In genomic region chr15:100457340-100457739, GRCm38 (mm10) we compare ENCODE assay signal across 8 mouse cellular contexts. TPM values are rescaled to one million over a fixed set of nuclear protein-coding genes. Genes with fewer than 3 reads are reported as not detected.
DNase-seq lines count a peak whose midpoint lies in the region; ATAC-seq and TF ChIP-seq lines count a peak whose summit lies in the region.

No protein-coding gene starts in this region.

- no peaks in the 10 kb centered on the region for H3K27me3 ChIP-seq in cerebellum, adult 2 months (ENCODE audit: control insufficient read depth, insufficient read depth, low read length)
- H3K27me3 ChIP-seq in hindbrain, embryonic 15.5 days = no peaks in the 10 kb centered on the region
- H3K27me3 ChIP-seq in limb, embryonic 10.5 days (ENCODE audit: low read depth, poor library complexity, severe bottlenecking) = peaks cover 19% of the 10 kb centered on the region; the same call in 1 of the 2 replicates
- no peaks in the 10 kb centered on the region for H3K27me3 ChIP-seq in midbrain, embryonic 14.5 days (ENCODE audit: control insufficient read depth, insufficient read depth, low read length)

- H3K4me2 ChIP-seq in hindbrain, embryonic 15.5 days = peak overlapping the region; percentile 26
- no peak overlapping the region for H3K4me2 ChIP-seq in midbrain, embryonic 14.5 days (ENCODE audit: low read length)

- H3K27ac ChIP-seq in cerebellum, adult 2 months (ENCODE audit: insufficient read depth, low read length) = no peak overlapping the region
- no peak overlapping the region for H3K27ac ChIP-seq in hindbrain, embryonic 15.5 days (replicated peaks)
- no peak overlapping the region for H3K27ac ChIP-seq in limb, embryonic 10.5 days
- no peak overlapping the region for H3K27ac ChIP-seq in midbrain, embryonic 14.5 days (replicated peaks; ENCODE audit: low read depth, low read length)

- no peaks in the 10 kb centered on the region for H3K4me1 ChIP-seq in cerebellum, adult 2 months (ENCODE audit: control insufficient read depth, insufficient read depth, low read length)
- no peaks in the 10 kb centered on the region; the same call in 1 of the 2 replicates for H3K4me1 ChIP-seq in hindbrain, embryonic 15.5 days (replicated peaks)
- peaks cover 18% of the 10 kb centered on the region; the same call in 1 of the 2 replicates for H3K4me1 ChIP-seq in limb, embryonic 10.5 days
- no peaks in the 10 kb centered on the region for H3K4me1 ChIP-seq in midbrain, embryonic 14.5 days (ENCODE audit: control insufficient read depth, insufficient read depth, low read length)

- no peak for TF ChIP-seq POLR2A in cerebellum, adult 2 months (IDR thresholded peaks at IDR 0.05; ENCODE audit: borderline replicate concordance, insufficient read depth, low read length)

- 7% methylated on average over 17 of the region's 17 CpGs for WGBS in cerebellum, adult 2 months
- 8% methylated on average over 17 of the region's 17 CpGs for WGBS in hindbrain, embryonic 15.5 days
- 10% methylated on average over 17 of the region's 17 CpGs for WGBS in limb, embryonic 10.5 days
- WGBS in midbrain, embryonic 14.5 days = 9% methylated on average over 17 of the region's 17 CpGs

- H3K4me3 ChIP-seq in cerebellum, adult 2 months (replicated peaks; ENCODE audit: insufficient read depth, low read depth, low read length) = no peak overlapping the region
- H3K4me3 ChIP-seq in hindbrain, embryonic 15.5 days = no peak overlapping the region
- no peak overlapping the region for H3K4me3 ChIP-seq in limb, embryonic 10.5 days
- no peak overlapping the region for H3K4me3 ChIP-seq in midbrain, embryonic 14.5 days (replicated peaks; ENCODE audit: low read depth, low read length)

- peak; percentile 91 for TF ChIP-seq CTCF in cerebellum, adult 2 months (IDR thresholded peaks at IDR 0.05; ENCODE audit: borderline replicate concordance, insufficient read depth, low read depth, low read length)

- peak; percentile 92 for DNase-seq in heart, adult 11 months
- DNase-seq in heart, postnatal 25 days (ENCODE audit: low spot score) = no peak
- DNase-seq in cerebellum, adult 2 months = peak; percentile 60 to 76
- peak; percentile 88 for DNase-seq in forelimb bud, embryonic 11.5 days (ENCODE audit: low read depth, low spot score)
- DNase-seq in limb, embryonic 10.5 days (ENCODE audit: low spot score) = peak; percentile 88
- DNase-seq in midbrain, embryonic 14.5 days = peak; percentile 92
- peak; percentile 65 to 89 for DNase-seq in spleen, postnatal 10 days (ENCODE audit: low spot score in 2 of 2)

- H3K9ac ChIP-seq in hindbrain, embryonic 15.5 days = no peak overlapping the region
- H3K9ac ChIP-seq in midbrain, embryonic 14.5 days (replicated peaks; ENCODE audit: low read length) = no peak overlapping the region

- ATAC-seq in hindbrain, embryonic 15.5 days (ENCODE audit: low FRiP score, low read depth) = no peak
- ATAC-seq in midbrain, embryonic 14.5 days (ENCODE audit: low FRiP score, low TSS enrichment) = peak; percentile 37; the same call in 1 of the 2 replicates

- intact Hi-C loops in heart, postnatal 25 days (cut with DNase I) = loop anchor here (2.0 to 5.0 kb wide), 4 partner anchors 35 to 435 kb away; partner anchors contain the start of gene Gm5475

- H3K9me3 ChIP-seq in hindbrain, embryonic 15.5 days = no peaks in the 10 kb centered on the region
- H3K9me3 ChIP-seq in limb, embryonic 10.5 days (replicated peaks) = no peaks in the 10 kb centered on the region
- H3K9me3 ChIP-seq in midbrain, embryonic 14.5 days (ENCODE audit: control insufficient read depth, low read length) = no peaks in the 10 kb centered on the region

- H3K36me3 ChIP-seq in hindbrain, embryonic 15.5 days = no peaks in the 10 kb centered on the region
- H3K36me3 ChIP-seq in limb, embryonic 10.5 days = no peaks in the 10 kb centered on the region
- no peaks in the 10 kb centered on the region for H3K36me3 ChIP-seq in midbrain, embryonic 14.5 days (ENCODE audit: control insufficient read depth, insufficient read depth, low read length)

RNA-seq across cellular contexts. Expression of gene Letmd1, which starts 11.5 kb away (rescaled TPM):
- 10 to 100 TPM; 13.6 to 14.6 TPM for total RNA-seq in heart, postnatal 25 days (2021)
- polyA plus RNA-seq in cerebellum, adult 2 months (2012; rRNA removed) = 67.0 and 70.5 TPM in 2 replicates
- 55.5 and 56.7 TPM in 2 replicates for polyA plus RNA-seq in hindbrain, embryonic 15.5 days (2015; fragmentation: Nextera tagmentation; extraction: Ambion mirVana)
- polyA plus RNA-seq in limb, embryonic 10.5 days (2016; fragmentation: Nextera tagmentation; extraction: Ambion mirVana) = 29.7 and 31.4 TPM in 2 replicates
- 44.8 and 51.9 TPM in 2 replicates for polyA plus RNA-seq in midbrain, embryonic 14.5 days (2014; fragmentation: Nextera tagmentation; extraction: Ambion mirVana)

RNA-seq across cellular contexts. Expression of gene Slc11a2, which starts 32.5 kb away (rescaled TPM):
- 10 to 100 TPM; 52.6 to 56.9 TPM for total RNA-seq in heart, postnatal 25 days (2021)
- 45.4 and 50.6 TPM in 2 replicates for polyA plus RNA-seq in cerebellum, adult 2 months (2012; rRNA removed)
- polyA plus RNA-seq in hindbrain, embryonic 15.5 days (2015; fragmentation: Nextera tagmentation; extraction: Ambion mirVana) = 19.9 and 27.6 TPM in 2 replicates
- polyA plus RNA-seq in limb, embryonic 10.5 days (2016; fragmentation: Nextera tagmentation; extraction: Ambion mirVana) = 30.4 and 31.0 TPM in 2 replicates
- 18.5 and 21.6 TPM in 2 replicates for polyA plus RNA-seq in midbrain, embryonic 14.5 days (2014; fragmentation: Nextera tagmentation; extraction: Ambion mirVana)

RNA-seq across cellular contexts. Expression of gene Gm5475, which starts 35.4 kb away (rescaled TPM):
- not detected for total RNA-seq in heart, postnatal 25 days (2021)
- not detected in 2 replicates for polyA plus RNA-seq in cerebellum, adult 2 months (2012; rRNA removed)
- polyA plus RNA-seq in hindbrain, embryonic 15.5 days (2015; fragmentation: Nextera tagmentation; extraction: Ambion mirVana) = 0.18 and 0.19 TPM in 2 replicates
- 0.08 and 0.11 TPM in 2 replicates for polyA plus RNA-seq in limb, embryonic 10.5 days (2016; fragmentation: Nextera tagmentation; extraction: Ambion mirVana)
- not detected in 2 replicates for polyA plus RNA-seq in midbrain, embryonic 14.5 days (2014; fragmentation: Nextera tagmentation; extraction: Ambion mirVana)

RNA-seq across cellular contexts. Expression of gene Csrnp2, which starts 37.9 kb away (rescaled TPM):
- total RNA-seq in heart, postnatal 25 days (2021) = 1 to 10 TPM; 2.5 to 2.9 TPM
- polyA plus RNA-seq in cerebellum, adult 2 months (2012; rRNA removed) = 18.0 and 18.3 TPM in 2 replicates
- 43.5 and 46.5 TPM in 2 replicates for polyA plus RNA-seq in hindbrain, embryonic 15.5 days (2015; fragmentation: Nextera tagmentation; extraction: Ambion mirVana)
- 24.8 and 28.2 TPM in 2 replicates for polyA plus RNA-seq in limb, embryonic 10.5 days (2016; fragmentation: Nextera tagmentation; extraction: Ambion mirVana)
- polyA plus RNA-seq in midbrain, embryonic 14.5 days (2014; fragmentation: Nextera tagmentation; extraction: Ambion mirVana) = 51.9 and 53.5 TPM in 2 replicates
